Mouse (Mus musculus) stomach, embryonic 15.5 days (tissue): ENCODE results near the gene Atp5s. TPM values are rescaled to one million over a fixed set of nuclear protein-coding genes. Genes with fewer than 3 reads are reported as not detected.
A peak's percentile ranks its signal among the peaks of the same experiment; 100 is the strongest.

Experiments
- ATAC-seq: fragments of 200-750 bp; cut with Nextera tagmentation; 2 replicates; pipeline ENCODE4 v1.8.0; 2017; ENCODE audit warnings: low read depth, moderate number of reproducible peaks, moderate TSS enrichment; ENCODE audit not compliant: insufficient read depth, low FRiP score
- H3K27ac ChIP-seq: fragments of 300-500 bp; sonication (generic); 2 replicates; pipeline ENCODE4 v1.5.1; 2015; ENCODE audit warnings: mild to moderate bottlenecking, inconsistent platforms
- H3K27me3 ChIP-seq: fragments of 300-500 bp; sonication (generic); replicated peaks from 2 replicates; pipeline ENCODE4 v1.6.1; 2015; ENCODE audit warnings: inconsistent platforms
- H3K36me3 ChIP-seq: fragments of 300-500 bp; sonication (generic); 2 replicates; pipeline ENCODE4 v1.6.1; 2015; ENCODE audit warnings: inconsistent platforms
- H3K4me1 ChIP-seq: fragments of 300-500 bp; sonication (generic); 2 replicates; pipeline ENCODE4 v1.6.1; 2015; ENCODE audit warnings: inconsistent platforms
- H3K4me2 ChIP-seq: fragments of 300-500 bp; sonication (generic); 2 replicates; pipeline ENCODE4 v1.6.1; 2015; ENCODE audit warnings: mild to moderate bottlenecking, inconsistent platforms
- H3K4me3 ChIP-seq: fragments of 300-500 bp; sonication (generic); replicated peaks from 2 replicates; pipeline ENCODE4 v1.5.1; 2015; ENCODE audit warnings: inconsistent platforms
- H3K9ac ChIP-seq: fragments of 300-500 bp; sonication (generic); 2 replicates; pipeline ENCODE4 v1.6.1; 2015; ENCODE audit warnings: inconsistent platforms
- H3K9me3 ChIP-seq: fragments of 300-500 bp; sonication (generic); 2 replicates; pipeline ENCODE4 v1.6.1; 2016; ENCODE audit warnings: inconsistent platforms
- WGBS: fragments of 180-500 bp; shearing (Covaris S2); methylation state at CpG from one replicate; pipeline ENCODE4 v1.1.7; 2015; 5-methylcytosine and 5-hydroxymethylcytosine counted together
- polyA plus RNA-seq: library from polyadenylated mRNA; unstranded; fragments of >200 nt; fragmentation: Nextera tagmentation; extraction: Ambion mirVana; gene quantifications from 2 replicates; pipeline ENCODE4 v1.2.1, GENCODE M21; 2015

The Atp5s gene
- polyA plus RNA-seq, 1 experiment from 2014 or later = 28.2 TPM

- Histone ChIP-seq H3K4me1 (no peaks in the 10 kb centered on the region), H3K9ac (no peak overlapping the region), H3K27me3 (no peaks in the 10 kb centered on the region), H3K9me3 (no peaks in the 10 kb centered on the region), H3K4me2 (no peak overlapping the region), H3K4me3 (no peak overlapping the region), H3K27ac (no peak overlapping the region), H3K36me3 (no peaks in the 10 kb centered on the region)
- no peak; the same call in 1 of the 2 replicates for ATAC-seq
- 64% methylated on average over 3 of the region's 3 CpGs for WGBS
These were observed 9.2 kb downstream of the Atp5s start for GRCm38 (mm10) chr12:69733923-69734322.

GRCm38 (mm10) chr12:69741965-69742364 lies 17.2 kb downstream of the Atp5s start:
- Histone ChIP-seq H3K4me2 (no peak overlapping the region), H3K27ac (no peak overlapping the region), H3K36me3 (no peaks in the 10 kb centered on the region), H3K27me3 (no peaks in the 10 kb centered on the region), H3K4me1 (no peaks in the 10 kb centered on the region), H3K9ac (no peak overlapping the region), H3K9me3 (no peaks in the 10 kb centered on the region), H3K4me3 (no peak overlapping the region)
- WGBS = 76% methylated on average over 5 of the region's 5 CpGs
- ATAC-seq = no peak

GRCm38 (mm10) chr12:69744138-69744537 lies 19.4 kb downstream of the Atp5s start:
- 78% methylated on average over 5 of the region's 5 CpGs for WGBS
- Histone ChIP-seq H3K4me1 (no peaks in the 10 kb centered on the region), H3K9ac (no peak overlapping the region), H3K27me3 (no peaks in the 10 kb centered on the region), H3K9me3 (no peaks in the 10 kb centered on the region), H3K27ac (no peak overlapping the region), H3K4me2 (no peak overlapping the region), H3K4me3 (no peak overlapping the region), H3K36me3 (no peaks in the 10 kb centered on the region)
- no peak for ATAC-seq

- WGBS = 33% methylated on average over 10 of the region's 10 CpGs
- ATAC-seq = peak; percentile 66; the same call in 1 of the 2 replicates
- Histone ChIP-seq H3K9me3 (no peaks in the 10 kb centered on the region), H3K9ac (no peak overlapping the region), H3K36me3 (no peaks in the 10 kb centered on the region), H3K4me2 (no peak overlapping the region), H3K4me3 (no peak overlapping the region), H3K27me3 (0 out of 2 replicates have a peak, but pooled peaks cover 3% of the 10 kb centered on the region), H3K4me1 (0 out of 2 replicates have a peak, but pooled peaks cover 6% of the 10 kb centered on the region), H3K27ac (no peak overlapping the region)
These were observed 27.2 kb downstream of the Atp5s start for GRCm38 (mm10) chr12:69751864-69752341.

GRCm38 (mm10) chr12:69753936-69754335 lies 29.2 kb downstream of the Atp5s start:
- H3K4me3 ChIP-seq = no peak overlapping the region
- H3K4me1 ChIP-seq = peaks cover 16% of the 10 kb centered on the region
- no peak overlapping the region for H3K9ac ChIP-seq
- no peaks in the 10 kb centered on the region for H3K36me3 ChIP-seq
- H3K27me3 ChIP-seq = 0 out of 2 replicates have a peak, but pooled peaks cover 3% of the 10 kb centered on the region
- H3K9me3 ChIP-seq = no peaks in the 10 kb centered on the region
- ATAC-seq = no peak
- no peak overlapping the region for H3K27ac ChIP-seq
- no peak overlapping the region for H3K4me2 ChIP-seq
- WGBS = 84% methylated on average over 5 of the region's 5 CpGs

- Histone ChIP-seq H3K27ac (no peak overlapping the region), H3K9ac (no peak overlapping the region), H3K4me3 (no peak overlapping the region), H3K36me3 (no peaks in the 10 kb centered on the region), H3K4me1 (peaks cover 17% of the 10 kb centered on the region), H3K27me3 (0 out of 2 replicates have a peak, but pooled peaks cover 3% of the 10 kb centered on the region), H3K9me3 (no peaks in the 10 kb centered on the region), H3K4me2 (no peak overlapping the region)
- WGBS = 75% methylated on average over 5 of the region's 5 CpGs
- ATAC-seq = no peak
These were observed 31.3 kb downstream of the Atp5s start for GRCm38 (mm10) chr12:69756015-69756414.

- Histone ChIP-seq H3K27me3 (0 out of 2 replicates have a peak, but pooled peaks cover 3% of the 10 kb centered on the region), H3K9ac (peak overlapping the region; percentile 4; the same call in 1 of the 2 replicates), H3K36me3 (no peaks in the 10 kb centered on the region), H3K4me1 (peaks cover 11% of the 10 kb centered on the region), H3K27ac (peak overlapping the region; percentile 76), H3K4me2 (peak overlapping the region; percentile 50), H3K9me3 (no peaks in the 10 kb centered on the region), H3K4me3 (peak overlapping the region; percentile 16)
- WGBS = 4% methylated on average over 22 of the region's 22 CpGs
- peak; percentile 92 for ATAC-seq
These were observed 32.8 kb downstream of the Atp5s start for GRCm38 (mm10) chr12:69757418-69758141.

GRCm38 (mm10) chr12:69758221-69759185 lies 33.8 kb downstream of the Atp5s start:
- H3K9me3 ChIP-seq = no peaks in the 10 kb centered on the region
- H3K4me1 ChIP-seq = peaks cover 11% of the 10 kb centered on the region
- no peak for ATAC-seq
- WGBS = 6% methylated on average over 22 of the region's 22 CpGs
- H3K4me3 ChIP-seq = peak overlapping the region; percentile 16
- peak overlapping the region; percentile 50 for H3K4me2 ChIP-seq
- H3K36me3 ChIP-seq = no peaks in the 10 kb centered on the region
- H3K27ac ChIP-seq = peak overlapping the region; percentile 76
- H3K27me3 ChIP-seq = 0 out of 2 replicates have a peak, but pooled peaks cover 3% of the 10 kb centered on the region
- no peak overlapping the region for H3K9ac ChIP-seq

GRCm38 (mm10) chr12:69759267-69759885 lies 34.6 kb downstream of the Atp5s start:
- Histone ChIP-seq H3K9ac (no peak overlapping the region), H3K9me3 (no peaks in the 10 kb centered on the region), H3K4me3 (no peak overlapping the region), H3K27ac (peak overlapping the region; percentile 73), H3K36me3 (no peaks in the 10 kb centered on the region), H3K27me3 (no peaks in the 10 kb centered on the region), H3K4me2 (peak overlapping the region; percentile 50), H3K4me1 (peaks cover 11% of the 10 kb centered on the region)
- 31% methylated on average over 7 of the region's 7 CpGs for WGBS
- ATAC-seq = peak; percentile 79

- 41% methylated on average over 6 of the region's 6 CpGs for WGBS
- no peak overlapping the region for H3K27ac ChIP-seq
- H3K4me2 ChIP-seq = no peak overlapping the region
These were observed 35.3 kb downstream of the Atp5s start for GRCm38 (mm10) chr12:69760014-69760413.

GRCm38 (mm10) chr12:69760743-69761406 lies 36.1 kb downstream of the Atp5s start:
- WGBS = 84% methylated on average over 20 of the region's 20 CpGs
- no peak overlapping the region for H3K27ac ChIP-seq
- H3K4me3 ChIP-seq = no peak overlapping the region
- H3K9ac ChIP-seq = no peak overlapping the region
- H3K9me3 ChIP-seq = no peaks in the 10 kb centered on the region
- no peak for ATAC-seq
- peaks cover 11% of the 10 kb centered on the region for H3K4me1 ChIP-seq
- no peaks in the 10 kb centered on the region for H3K36me3 ChIP-seq
- no peak overlapping the region for H3K4me2 ChIP-seq
- no peaks in the 10 kb centered on the region for H3K27me3 ChIP-seq

More at GRCm38 (mm10) chr12:69760014-69760413, 35.3 kb downstream of the Atp5s start:
- H3K4me3 ChIP-seq = no peak overlapping the region
- no peak overlapping the region for H3K9ac ChIP-seq
- peaks cover 11% of the 10 kb centered on the region for H3K4me1 ChIP-seq
- no peaks in the 10 kb centered on the region for H3K36me3 ChIP-seq
- no peaks in the 10 kb centered on the region for H3K9me3 ChIP-seq
- H3K27me3 ChIP-seq = no peaks in the 10 kb centered on the region
- no peak for ATAC-seq
